Mouse (Mus musculus) cerebellum, postnatal 36 days (tissue): ENCODE results near the gene C77080.

ENCODE experiments used
- DNase-seq, 2 experiments: peaks; one replicate each; pipeline ENCODE4 v3.0.0; 2021 to 2022; ENCODE audit warnings: mixed read lengths in 2 of 2

Gene C77080

DNA sequence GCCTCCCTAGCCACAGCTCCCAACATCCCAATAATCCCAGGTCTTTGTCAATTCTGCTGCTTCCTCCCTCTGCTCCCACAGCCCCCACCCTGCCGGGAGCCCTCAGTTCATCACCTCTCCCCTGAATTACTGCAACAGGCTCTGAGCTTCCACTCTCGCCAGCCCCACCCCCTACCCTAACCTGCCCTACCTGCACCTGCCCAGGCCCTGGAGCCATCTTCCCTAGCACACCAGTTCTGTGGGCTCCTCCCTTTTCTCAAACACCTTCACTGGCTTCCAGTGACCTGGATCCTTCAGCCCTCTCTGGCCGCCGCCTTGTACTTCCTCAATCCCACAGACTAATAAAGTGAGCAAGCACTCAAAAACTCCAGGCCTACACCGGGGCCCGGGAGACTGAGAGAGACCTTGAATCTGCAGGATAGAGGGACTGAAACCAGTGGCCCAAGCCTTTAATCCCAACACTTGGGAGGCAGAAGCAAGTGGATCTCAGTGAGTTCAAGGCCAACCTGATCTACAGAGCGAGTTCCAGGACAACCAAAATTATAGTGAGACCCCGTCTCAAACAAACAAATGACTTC is 24.9 kb downstream of the C77080 start:
- DNase-seq: no peak

DNA sequence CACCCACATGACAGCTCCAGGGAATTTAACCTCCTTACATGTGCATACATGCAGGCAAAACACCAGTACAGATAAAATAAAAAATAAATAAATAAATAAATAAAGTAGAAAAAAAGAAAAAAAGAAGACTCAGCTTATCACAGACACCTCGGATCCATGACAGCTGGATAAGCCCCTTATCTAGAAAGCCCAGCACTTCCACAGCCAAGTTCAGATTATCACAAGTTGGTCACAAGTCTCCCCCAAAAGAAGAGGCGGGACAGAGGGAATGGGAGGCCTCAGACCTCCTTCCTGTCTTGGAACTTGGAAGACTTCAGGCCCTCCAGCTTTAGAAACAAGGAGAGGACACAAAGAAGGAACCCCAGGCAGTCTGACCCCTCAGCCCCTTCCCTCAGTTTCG is 26.1 kb downstream of the C77080 start:
- DNase-seq: no peak

DNA sequence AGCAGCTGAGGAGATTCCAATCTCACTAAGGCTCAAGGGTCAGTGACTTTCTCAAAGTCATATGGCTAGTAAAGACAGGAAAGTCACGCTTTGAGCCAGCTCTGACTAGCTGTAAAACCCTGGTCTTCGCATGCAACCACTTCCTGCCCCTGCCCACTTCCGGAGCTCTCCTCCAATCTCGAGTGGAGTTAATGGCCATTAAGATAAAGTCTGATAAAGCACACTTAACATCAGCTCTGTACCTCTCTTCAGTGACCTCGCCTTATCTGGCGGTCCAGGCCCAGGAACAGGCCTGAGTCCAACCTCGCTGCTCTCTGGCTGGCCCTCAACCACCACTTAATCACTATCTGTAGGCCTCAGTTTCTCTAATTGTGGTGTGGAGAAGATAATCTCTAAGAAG is 26.7 kb downstream of the C77080 start:
- DNase-seq: no peak

DNA sequence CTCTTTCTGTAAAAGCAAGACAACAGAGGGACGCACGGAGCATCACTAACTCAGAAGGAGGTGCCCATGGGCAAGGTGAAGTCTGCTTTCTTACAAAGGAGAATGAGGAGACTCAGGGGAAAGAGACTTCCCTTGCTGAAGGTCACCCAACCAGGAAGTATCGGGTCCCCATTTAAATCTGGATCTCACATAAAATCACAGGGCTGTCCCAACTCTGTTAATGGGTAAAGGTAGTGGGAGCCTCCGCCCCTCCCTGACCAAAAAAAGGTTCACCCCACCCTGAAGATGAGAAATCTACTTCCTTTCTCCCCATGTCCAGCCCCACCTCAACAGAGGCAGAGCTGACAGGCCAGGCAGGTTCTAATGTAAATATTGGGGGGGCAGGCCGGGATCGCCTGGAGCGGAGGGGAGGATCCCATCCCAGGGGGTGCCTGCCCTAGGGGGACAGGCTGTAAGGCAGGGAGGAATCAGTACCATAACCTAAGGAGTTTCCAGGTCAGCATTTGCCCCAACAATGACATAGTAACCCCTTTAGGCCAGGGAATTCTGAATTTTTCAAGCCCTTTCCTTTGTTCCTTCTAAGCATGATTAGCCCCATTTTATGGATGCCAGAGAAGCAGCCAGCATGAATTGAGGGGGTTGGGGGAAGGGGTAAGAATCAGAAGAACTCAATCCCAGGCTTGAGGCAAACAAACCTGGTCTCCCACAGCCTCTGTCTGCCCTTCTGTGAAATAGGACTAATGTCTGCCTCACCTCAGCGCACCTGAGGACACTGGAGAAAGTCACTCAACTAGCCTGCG is 28.4 kb downstream of the C77080 start:
- no peak for DNase-seq

DNA sequence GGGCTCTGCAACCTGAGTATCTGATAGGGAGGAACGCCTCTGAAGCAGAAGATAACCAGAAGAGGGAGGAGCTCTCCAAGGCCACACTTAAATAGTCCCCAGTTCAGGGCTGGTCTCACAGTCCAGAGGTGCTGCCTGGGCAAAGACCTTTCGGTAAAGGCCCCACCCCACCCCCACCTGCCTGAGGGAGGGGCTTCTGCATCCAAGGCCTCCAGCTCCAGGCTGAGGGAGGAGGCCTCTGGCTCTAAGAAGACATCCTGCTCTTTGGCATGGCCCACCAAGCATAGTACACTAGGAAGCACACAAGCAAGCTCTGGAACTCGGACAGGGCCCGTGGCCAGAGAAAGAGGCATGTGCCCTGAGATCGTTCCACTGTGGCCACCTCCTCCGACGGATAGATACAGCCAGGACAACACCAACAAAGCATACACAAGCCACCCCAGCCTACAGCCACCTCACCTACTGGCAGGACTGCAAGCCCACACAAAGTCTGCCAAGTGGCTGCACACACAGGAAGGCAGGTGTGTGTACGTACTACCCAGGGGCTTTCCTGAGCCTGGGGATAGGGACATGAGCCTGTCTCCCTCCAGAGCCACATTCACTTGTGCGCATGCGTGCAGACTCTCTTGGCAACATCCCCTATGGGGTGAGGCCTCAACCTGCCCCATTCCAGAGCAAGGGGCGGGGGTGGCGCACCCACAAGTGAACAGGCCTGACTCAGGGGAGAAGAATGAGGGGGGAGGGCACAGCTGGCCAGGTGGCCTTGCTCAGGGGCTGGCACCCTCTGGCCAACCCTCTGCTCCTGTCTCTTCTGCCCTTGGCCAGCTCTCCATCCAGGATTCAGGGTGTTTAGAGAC is 29.4 kb downstream of the C77080 start:
- no peak for DNase-seq

DNA sequence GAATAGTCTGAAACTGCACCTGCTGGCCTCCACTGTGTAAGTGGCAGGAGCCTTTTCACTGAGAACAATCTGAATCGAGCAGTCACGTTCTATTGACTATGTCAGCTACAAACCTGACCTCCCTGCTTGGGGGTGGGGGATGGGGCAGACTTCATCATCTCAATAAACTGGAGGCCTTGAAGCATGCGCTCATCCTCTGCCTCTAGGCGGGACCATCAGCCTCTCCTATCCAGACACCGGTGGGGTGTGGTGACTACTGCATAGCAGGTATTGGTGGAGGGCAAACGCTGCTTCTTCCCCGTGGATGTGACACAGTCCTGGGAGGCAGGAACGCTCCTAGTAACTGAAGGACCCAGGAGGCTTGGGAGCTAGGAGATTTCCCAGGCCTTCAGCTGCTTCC is 30.3 kb downstream of the C77080 start:
- DNase-seq: no peak

DNA sequence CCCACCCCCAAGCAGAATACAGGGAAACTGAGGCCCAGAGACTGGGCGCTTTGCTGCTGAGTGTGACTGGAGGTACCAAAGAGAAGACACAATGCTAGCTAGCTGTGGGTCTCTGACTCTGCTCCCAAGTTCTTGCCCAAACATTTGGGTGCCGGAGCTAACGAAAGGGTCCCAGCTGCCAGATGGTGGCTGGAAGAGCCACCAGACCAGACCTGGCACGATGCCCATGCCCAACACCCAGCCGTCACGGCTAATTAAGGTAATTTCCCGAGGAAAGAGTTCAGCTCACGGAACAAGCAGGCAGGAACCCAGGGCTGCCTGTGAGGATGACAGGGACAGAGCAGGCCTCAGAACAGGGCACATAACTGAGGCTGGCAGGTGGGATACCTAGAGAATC is 33.2 kb downstream of the C77080 start:
- peak; percentile 42 to 52 for DNase-seq

DNA sequence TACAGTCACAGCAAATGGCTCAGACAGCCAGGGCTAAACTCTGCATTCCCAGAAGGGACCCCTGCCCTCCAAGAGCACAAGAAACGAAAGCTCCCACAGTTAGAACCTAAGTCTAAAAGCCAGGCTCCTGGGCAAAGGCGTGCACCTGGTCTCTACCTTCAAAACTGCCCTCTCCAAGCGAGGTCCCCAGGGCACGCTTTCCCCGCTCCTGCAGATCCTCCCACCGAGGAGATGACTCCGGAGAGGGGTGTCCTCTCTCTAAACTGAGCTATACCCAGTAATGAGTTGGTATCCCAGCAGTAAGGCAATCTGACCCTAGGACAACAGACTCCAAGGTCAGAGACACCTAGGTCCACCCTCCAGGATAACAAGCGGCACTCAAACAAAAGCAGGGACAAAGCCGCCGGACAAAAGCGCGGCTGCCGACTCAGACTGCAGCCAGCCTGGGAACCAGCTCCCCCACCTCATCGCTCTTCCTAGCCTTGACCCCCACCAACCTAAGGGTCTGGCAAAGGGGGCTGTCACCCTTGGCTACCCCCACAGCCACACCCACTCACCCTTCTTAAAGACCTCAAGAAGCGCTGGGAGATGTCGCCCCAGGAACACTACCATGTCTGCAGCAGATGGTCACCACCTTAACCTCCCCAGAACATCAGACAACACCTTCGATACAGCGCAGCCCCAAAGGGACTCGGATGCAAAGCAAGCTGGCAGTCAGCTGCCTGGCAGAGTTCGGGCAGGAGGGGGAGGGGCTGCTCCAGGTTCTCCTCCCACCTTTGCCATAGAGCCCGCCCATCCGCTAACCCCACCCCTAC is 33.8 kb downstream of the C77080 start:
- DNase-seq: peak; percentile 45 to 69

DNA sequence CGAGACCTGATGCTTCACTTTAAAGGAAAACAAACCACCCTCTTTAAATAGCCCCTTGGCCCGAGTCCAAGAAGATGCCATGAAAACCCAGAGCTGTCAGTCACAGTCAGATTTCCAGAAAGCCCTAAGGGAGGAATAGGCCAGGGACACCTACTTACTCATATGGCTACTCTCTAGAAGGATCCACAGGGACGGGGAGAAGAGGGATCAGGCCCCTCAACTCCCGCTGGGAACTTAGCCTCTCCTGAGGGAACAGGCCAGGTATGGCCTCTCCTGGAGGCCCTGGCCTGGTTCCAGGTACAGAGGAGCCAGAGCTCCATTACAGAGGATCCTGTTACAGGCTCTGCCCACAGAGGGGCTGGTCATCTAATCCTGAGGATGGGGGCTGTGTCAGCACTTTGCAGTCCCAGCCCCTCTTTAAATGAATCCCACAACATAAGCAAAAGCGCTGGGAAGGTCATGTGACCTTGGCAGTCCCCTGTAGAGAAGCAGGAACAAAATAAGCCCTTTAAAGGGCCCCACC is 34.7 kb downstream of the C77080 start:
- DNase-seq: peak; percentile 40 to 41

DNA sequence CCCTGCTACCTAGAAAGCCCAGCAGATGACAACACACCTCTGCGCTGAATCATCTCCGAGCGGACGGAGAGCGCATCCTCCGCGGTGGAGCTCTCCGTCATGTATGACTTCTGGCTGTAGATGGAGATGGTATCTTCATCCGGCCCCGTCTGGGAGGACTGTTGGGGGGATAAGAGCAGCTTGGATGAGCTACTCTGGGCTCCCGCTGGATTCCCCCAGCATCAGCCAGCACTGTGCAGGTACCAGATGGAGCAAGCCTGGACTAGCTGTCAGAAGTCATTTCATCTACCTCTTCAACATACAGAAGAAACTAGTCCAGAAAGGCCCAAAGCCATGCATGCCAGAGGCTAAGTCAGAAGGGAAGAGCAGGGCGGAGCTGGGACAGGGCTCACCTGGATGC is 35.9 kb downstream of the C77080 start:
- DNase-seq: peak in 1 of 2 experiments; percentile 25

DNA sequence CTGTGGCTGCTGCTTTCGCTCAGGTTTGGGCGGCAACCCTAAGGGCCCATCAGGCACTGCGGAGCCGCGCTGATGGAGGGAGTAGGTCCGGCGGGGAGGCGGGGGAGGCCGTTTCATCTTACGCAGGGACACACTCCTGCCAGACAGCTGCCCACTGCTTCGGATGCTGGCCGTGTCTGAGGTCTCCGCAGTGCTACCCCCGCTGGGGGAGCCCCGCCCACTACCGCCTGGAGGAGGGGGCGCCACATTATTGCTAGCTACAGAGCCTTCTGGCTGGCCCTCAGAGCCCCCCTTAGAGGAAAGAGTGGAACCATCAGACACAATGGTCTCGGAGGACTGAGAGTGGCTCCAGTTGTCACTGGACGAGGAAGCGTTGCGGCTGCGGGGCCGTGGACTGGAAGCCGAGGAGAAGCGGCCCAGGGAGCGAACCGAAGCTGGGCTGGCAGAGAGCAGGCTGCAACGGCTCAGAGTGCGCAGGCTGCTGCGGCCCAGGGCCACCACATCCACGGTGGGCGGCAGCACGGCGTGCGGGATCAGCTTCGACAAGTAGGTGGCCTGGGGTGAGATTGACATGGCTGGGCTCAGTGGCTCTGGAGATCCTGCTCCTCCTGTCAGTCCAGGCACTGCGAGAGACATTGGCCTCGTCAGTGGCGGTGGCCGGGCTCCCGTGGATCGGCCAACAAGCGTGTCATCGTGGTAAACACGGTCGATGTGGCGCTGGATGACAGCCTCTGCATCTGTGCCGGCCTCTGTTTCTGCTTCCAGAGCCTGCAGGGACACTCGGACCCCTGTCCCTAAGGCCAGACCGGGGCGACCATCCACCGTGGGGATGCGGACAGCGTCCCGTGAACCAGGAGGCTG is 37.6 kb downstream of the C77080 start:
- peak in 1 of 2 experiments; percentile 18 for DNase-seq

DNA sequence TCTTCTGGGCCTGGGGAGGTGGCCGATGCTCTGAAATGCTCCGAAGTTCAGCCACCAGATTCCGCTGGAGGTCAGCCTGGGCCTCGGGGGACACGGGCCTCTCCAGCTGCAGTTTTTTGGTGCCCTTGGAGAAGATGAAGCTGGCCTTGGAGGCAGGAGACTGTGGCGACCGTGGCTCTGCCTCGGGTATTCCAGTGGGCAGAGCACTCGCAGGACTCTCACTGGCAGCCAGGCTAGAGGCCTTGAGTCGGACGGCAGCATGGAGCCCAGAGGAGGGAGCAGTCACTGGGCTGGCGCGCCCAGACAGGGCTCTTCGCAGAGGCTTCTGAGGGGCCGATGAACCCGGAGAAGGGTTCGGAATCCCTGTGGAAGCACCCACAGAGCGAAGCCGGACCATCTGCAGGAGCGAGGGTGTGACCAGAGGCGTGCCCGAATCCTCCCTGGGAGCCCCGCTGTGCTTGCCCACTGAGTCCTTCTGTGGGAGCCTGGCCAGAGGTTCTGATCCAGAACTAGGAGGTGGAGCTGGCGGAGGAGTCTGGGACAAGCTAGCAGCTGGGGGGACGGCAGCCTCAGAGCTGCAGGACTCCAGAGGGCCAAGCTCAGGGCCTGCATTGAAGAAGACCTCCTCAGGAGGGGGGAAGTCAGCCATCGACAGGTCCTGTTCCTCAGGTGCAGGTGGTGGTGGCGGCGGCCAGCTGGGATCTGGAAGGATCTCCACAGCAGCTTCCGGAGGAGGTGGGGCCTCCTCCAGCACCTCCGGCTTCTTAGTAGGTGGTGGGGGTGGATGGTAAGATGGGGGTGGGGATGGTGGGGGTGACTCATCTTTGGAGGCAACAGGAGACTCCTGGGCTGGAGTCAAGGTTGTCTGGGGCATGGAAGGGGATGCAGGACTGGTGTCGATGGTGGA is 38.9 kb downstream of the C77080 start:
- peak; percentile 25 to 30 for DNase-seq

DNA sequence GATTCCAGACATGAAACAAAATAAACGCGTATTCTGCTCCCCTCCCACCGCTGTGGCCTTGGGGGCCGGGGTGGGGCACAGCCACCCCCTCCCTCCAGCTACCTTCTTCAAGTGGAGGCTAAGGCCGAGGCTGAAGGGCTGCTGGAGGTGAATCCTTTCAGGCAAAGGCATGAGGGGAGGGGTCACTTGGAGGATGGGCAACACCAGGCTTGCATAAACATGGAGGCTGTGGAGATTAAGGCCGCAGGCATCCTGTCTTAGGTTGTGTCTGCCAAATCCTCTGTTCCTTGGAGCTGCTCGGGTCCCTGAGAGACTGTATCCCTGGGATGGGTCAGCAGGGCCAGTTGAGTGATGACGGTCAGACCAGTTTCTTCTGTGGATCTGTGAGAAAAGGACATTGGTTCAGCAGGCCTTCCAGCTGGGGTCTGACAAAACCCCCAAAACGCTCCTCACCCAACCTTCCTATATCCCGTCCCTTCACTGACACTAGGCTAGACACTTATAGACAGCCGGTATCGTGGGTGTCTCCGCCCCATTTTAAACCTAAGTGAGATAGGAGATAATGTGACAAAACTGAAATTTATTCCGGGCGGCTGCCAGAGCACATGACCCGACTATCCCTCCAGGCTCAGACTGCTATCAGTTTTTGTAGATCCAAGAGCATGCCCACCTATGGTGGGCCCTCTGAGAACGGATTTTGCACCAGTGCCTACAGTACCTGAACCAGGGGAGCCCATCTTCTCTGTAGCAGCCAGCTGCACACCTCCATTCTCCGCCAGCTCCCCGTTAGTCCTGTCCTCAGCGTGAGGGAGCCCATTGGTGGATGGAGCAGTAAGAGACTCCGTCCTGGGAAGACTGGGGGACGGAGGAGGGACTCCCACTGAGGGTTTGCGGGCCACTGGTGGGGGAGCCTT is 39.9 kb downstream of the C77080 start:
- no peak for DNase-seq

DNA sequence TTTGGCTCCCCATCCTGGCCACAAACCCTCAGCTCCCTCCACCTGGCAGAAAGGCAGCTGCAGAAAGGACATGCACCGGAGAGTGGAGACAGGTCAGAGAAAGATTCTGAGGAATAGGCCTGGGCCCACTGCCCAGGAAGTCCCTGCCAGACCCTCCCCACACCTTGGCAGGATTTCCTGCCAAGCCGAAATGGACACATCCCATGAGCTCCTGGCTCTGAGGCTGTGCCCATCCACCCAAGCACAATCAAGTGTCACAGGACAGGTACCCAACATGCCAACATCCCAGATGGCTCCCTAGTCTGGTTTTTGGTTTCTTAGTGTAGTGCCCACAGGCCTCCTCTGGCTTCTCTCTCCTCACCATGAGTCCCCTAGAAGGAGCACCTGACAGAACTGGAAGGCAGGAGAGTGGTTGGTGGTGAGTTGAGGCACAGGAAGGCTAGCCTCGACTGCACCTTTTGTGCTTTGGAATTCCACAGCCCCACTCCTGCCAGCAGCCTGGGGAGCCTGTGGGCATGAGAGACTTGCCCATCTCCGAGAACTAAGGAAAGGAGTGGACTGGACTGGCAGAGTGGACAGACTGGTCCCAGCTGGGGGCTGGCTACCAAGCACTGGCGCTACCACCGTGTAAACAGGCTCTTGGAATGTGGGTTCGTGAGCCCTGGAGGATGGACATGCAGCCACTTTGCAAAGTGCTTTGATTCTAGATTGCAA is 40.7 kb downstream of the C77080 start:
- DNase-seq: peak; percentile 75 to 77

DNA sequence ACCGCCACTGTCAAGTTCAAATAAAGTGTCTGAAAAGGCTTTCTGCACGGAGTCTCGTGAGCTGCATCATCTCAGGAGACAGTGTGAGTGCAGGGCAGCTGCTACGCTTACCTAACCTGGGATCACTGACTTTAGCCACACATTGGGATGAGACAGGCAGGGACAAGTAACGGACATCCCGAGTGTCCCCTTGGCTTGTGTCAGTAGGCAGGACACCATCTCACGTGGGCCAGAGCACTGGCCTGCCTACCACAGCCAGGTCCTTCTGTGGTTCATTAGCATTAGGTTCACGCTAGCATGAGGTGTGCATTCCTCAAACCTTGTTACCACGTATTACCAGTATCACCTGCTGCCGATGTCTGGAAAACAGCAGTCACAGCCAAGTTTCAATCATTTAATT is 42.0 kb downstream of the C77080 start:
- DNase-seq: no peak

DNA sequence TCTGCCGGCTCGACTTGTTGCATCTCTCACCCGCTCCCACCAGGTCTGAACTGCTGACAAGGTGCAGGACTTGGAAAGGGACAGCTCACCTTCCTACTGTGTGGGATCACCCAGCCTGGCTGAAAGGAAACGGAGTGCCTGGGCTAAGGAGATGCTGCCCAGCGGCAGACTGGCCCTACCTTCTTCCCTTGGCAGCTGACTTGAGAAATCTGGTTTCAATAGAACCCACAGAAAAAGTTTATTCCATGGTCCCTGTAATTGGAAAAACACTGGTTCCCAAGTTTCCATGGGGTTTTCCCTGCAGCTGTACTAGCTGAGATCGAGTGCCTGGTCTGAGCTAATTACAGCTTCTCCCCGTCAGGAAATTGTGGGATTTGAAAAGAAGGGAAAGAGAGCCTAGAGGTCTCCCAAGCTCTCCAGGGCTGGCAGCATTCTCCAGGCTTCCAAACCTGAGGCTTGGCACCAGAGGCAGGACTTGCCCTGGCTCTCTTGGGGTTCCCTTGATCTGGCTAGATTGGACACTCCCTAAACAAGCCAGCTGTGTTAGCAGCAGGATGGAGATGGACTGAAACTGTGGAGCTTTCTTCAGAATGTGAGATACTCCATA is 42.5 kb downstream of the C77080 start:
- no peak for DNase-seq

DNA sequence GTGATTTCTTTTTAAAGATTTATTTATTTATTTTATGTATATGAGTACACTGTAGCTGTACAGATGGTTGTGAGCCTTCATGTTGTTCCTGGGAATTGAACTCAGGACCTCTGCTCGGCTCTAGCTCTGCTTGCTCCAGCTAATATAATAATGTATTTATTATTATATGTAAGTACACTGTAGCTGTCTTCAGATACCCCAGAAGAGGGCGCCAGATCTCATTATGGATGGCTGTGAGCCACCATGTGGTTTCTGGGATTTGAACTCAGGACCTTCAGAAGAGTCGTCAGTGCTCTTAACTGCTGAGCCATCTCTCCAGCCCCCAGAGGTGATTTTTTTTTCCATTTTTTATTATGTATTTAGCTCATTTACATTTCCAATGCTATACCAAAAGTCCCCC is 48.7 kb downstream of the C77080 start:
- DNase-seq: peak; percentile 23 to 40

DNA sequence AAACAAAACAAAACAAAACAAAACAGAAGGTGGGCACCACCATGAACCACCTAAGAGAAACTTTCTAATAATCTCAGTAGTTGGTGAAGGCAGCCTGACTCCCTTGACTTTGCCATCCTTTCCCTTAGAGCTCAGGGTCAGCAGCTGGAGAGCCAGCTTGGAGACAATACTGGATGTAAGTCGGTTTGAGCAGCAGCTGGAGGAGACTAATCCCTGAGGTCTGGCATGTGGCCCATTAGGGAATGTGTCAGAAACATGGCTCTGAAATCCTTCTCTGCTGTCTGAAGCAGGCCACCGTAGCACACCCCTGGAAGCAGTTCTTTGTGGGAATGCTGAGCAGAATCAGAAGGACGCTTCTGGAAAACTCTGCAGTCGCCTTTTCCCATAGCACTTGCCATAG is 49.7 kb downstream of the C77080 start:
- DNase-seq: no peak
